Mouse (Mus musculus) Muller cell, postnatal 12 days (primary cell): ENCODE data around the gene Tbc1d22a.

Experiments
- DNase-seq: peaks from one replicate; pipeline ENCODE4 v3.0.0-alpha.2; 2015; ENCODE audit errors: inconsistent ontology term

Gene Tbc1d22a

GRCm38 (mm10) chr15:86234517-86235441 is 20.5 kb downstream of the Tbc1d22a start:
- no peak for DNase-seq

GRCm38 (mm10) chr15:86236252-86236651 is 22.0 kb downstream of the Tbc1d22a start:
- no peak for DNase-seq

- no peak for DNase-seq
These were observed 23.8 kb downstream of the Tbc1d22a start for GRCm38 (mm10) chr15:86238076-86238475.

GRCm38 (mm10) chr15:86239068-86239467 is 24.8 kb downstream of the Tbc1d22a start:
- no peak for DNase-seq

- DNase-seq, result no peak
These were observed 25.5 kb downstream of the Tbc1d22a start for GRCm38 (mm10) chr15:86239801-86240200.

- DNase-seq, result no peak
These were observed 29.4 kb downstream of the Tbc1d22a start for GRCm38 (mm10) chr15:86243708-86244107.

- no peak for DNase-seq
These were observed 30.1 kb downstream of the Tbc1d22a start for GRCm38 (mm10) chr15:86244380-86244779.

- DNase-seq, result peak; percentile 66
These were observed 36.0 kb downstream of the Tbc1d22a start for GRCm38 (mm10) chr15:86250269-86250668.

GRCm38 (mm10) chr15:86252130-86252529 is 37.9 kb downstream of the Tbc1d22a start:
- DNase-seq, result no peak

GRCm38 (mm10) chr15:86252684-86253083 is 38.4 kb downstream of the Tbc1d22a start:
- no peak for DNase-seq

GRCm38 (mm10) chr15:86253411-86253810 is 39.2 kb downstream of the Tbc1d22a start:
- no peak for DNase-seq

GRCm38 (mm10) chr15:86256201-86256600 is 41.9 kb downstream of the Tbc1d22a start:
- no peak for DNase-seq

GRCm38 (mm10) chr15:86256728-86257179 is 42.5 kb downstream of the Tbc1d22a start:
- peak; percentile 77 for DNase-seq

GRCm38 (mm10) chr15:86257916-86258685 is 43.8 kb downstream of the Tbc1d22a start:
- no peak for DNase-seq

GRCm38 (mm10) chr15:86259233-86259632 is 45.0 kb downstream of the Tbc1d22a start:
- DNase-seq, result no peak

GRCm38 (mm10) chr15:86260111-86260510 is 45.9 kb downstream of the Tbc1d22a start:
- DNase-seq, result no peak

- no peak for DNase-seq
These were observed 50.1 kb downstream of the Tbc1d22a start for GRCm38 (mm10) chr15:86264389-86264788.

- no peak for DNase-seq
These were observed 50.5 kb downstream of the Tbc1d22a start for GRCm38 (mm10) chr15:86264803-86265202.

- DNase-seq, result no peak
These were observed 52.7 kb downstream of the Tbc1d22a start for GRCm38 (mm10) chr15:86266975-86267374.

GRCm38 (mm10) chr15:86268526-86268925 is 54.3 kb downstream of the Tbc1d22a start:
- no peak for DNase-seq

- DNase-seq, result no peak
These were observed 61.5 kb downstream of the Tbc1d22a start for GRCm38 (mm10) chr15:86275754-86276153.

GRCm38 (mm10) chr15:86276538-86277264 is 62.4 kb downstream of the Tbc1d22a start:
- DNase-seq, result peak; percentile 31
